Mouse (Mus musculus): ENCODE measurements at regions not wholly inside any gene's neighbourhood (a gene's known extent, or its start where the extent isn't known, plus 50 kb on each side); places are given as distances from the start of the nearest gene placed in this dataset.

- TF ChIP-seq POLR2A (IDR thresholded peaks at IDR 0.05; ENCODE audit: low read depth, low read length) (no peak), CTCF (IDR thresholded peaks at IDR 0.05; ENCODE audit: extremely low read depth, insufficient read depth, insufficient read length, insufficient replicate concordance) (no peak)
Observed at GRCm38 (mm10) chr13:31715683-31716082, 90.1 kb downstream of the Foxf2 start.
